21 mouse cellular contexts compared by ENCODE assay signal in genomic region chr16:59586911-59587310, GRCm38 (mm10). TPM values are rescaled to one million over a fixed set of nuclear protein-coding genes. Genes with fewer than 3 reads are reported as not detected.
DNase-seq lines count a peak whose midpoint lies in the region; ATAC-seq and TF ChIP-seq lines count a peak whose summit lies in the region.
"Had no signal": no experiment of that assay in that cellular context is flagged by ENCODE, and none has a peak within 500 bp of the region (broad histone marks: within the 10 kb centered on the region; RNA-seq: fewer than 3 reads in every experiment).

No protein-coding gene starts in this region.

- 81% methylated on average over 8 of the region's 8 CpGs for WGBS in heart, embryonic 14.5 days
- WGBS in midbrain, embryonic 14.5 days: 89% methylated on average over 8 of the region's 8 CpGs
- WGBS in midbrain, postnatal 0 days: 91% methylated on average over 7 of the region's 8 CpGs

- no peaks in the 10 kb centered on the region for H3K9me3 ChIP-seq in heart, embryonic 14.5 days (ENCODE audit: control insufficient read depth, low read length)
- H3K9me3 ChIP-seq in midbrain, embryonic 14.5 days (ENCODE audit: control insufficient read depth, low read length): no peaks in the 10 kb centered on the region
- H3K9me3 ChIP-seq in midbrain, postnatal 0 days (ENCODE audit: low read length): no peaks in the 10 kb centered on the region
- H3K9me3 ChIP-seq: embryonic facial prominence, embryonic 12.5 days; hindbrain, embryonic 12.5 days; liver, embryonic 15.5 days; lung, embryonic 15.5 days had no signal

- peak overlapping the region; percentile 55; the same call in 1 of the 2 replicates for H3K9ac ChIP-seq in heart, embryonic 14.5 days (ENCODE audit: low read length)
- no peak overlapping the region for H3K9ac ChIP-seq in midbrain, embryonic 14.5 days (replicated peaks; ENCODE audit: low read length)
- no peak overlapping the region for H3K9ac ChIP-seq in midbrain, postnatal 0 days (replicated peaks; ENCODE audit: low read length, poor library complexity, severe bottlenecking)
- H3K9ac ChIP-seq: embryonic facial prominence, embryonic 12.5 days; forebrain, postnatal 0 days; hindbrain, embryonic 12.5 days; liver, embryonic 15.5 days; lung, embryonic 15.5 days had no signal

- H3K4me2 ChIP-seq in heart, embryonic 14.5 days (ENCODE audit: low read length): no peak overlapping the region
- H3K4me2 ChIP-seq in midbrain, embryonic 14.5 days (ENCODE audit: low read length): no peak overlapping the region
- no peak overlapping the region for H3K4me2 ChIP-seq in midbrain, postnatal 0 days (ENCODE audit: low read depth, low read length, poor library complexity, severe bottlenecking)
- H3K4me2 ChIP-seq: embryonic facial prominence, embryonic 12.5 days; hindbrain, embryonic 12.5 days; liver, embryonic 15.5 days; lung, embryonic 15.5 days had no signal

- ATAC-seq in heart, embryonic 14.5 days (ENCODE audit: insufficient number of reproducible peaks, insufficient read depth, low FRiP score, low read depth): no peak
- ATAC-seq in midbrain, embryonic 14.5 days (ENCODE audit: low FRiP score, low TSS enrichment): 0 out of 2 replicates have a peak, but pooled peaks have one; percentile 11
- no peak for ATAC-seq in midbrain, postnatal 0 days (ENCODE audit: low FRiP score)
- ATAC-seq: forebrain, postnatal 0 days had no signal

- TF ChIP-seq CTCF in layer of hippocampus, adult 2 months (conservative IDR thresholded peaks at IDR 0.05): no peak
- no peak for TF ChIP-seq CTCF in midbrain, postnatal 0 days (IDR thresholded peaks at IDR 0.05)

- intact Hi-C loops in heart, postnatal 25 days (cut with DNase I): loop anchor here (2.0 kb wide), 1 partner anchor 16 kb away; no protein-coding TSS in a partner anchor

- no peaks in the 10 kb centered on the region for H3K27me3 ChIP-seq in heart, embryonic 14.5 days (ENCODE audit: control insufficient read depth, insufficient read depth, low read length)
- H3K27me3 ChIP-seq in midbrain, embryonic 14.5 days (ENCODE audit: control insufficient read depth, insufficient read depth, low read length): no peaks in the 10 kb centered on the region
- H3K27me3 ChIP-seq in midbrain, postnatal 0 days (ENCODE audit: insufficient read depth, low read length): no peaks in the 10 kb centered on the region
- H3K27me3 ChIP-seq: embryonic facial prominence, embryonic 12.5 days; hindbrain, embryonic 12.5 days; liver, embryonic 15.5 days; lung, embryonic 15.5 days had no signal

- H3K36me3 ChIP-seq in heart, embryonic 14.5 days (ENCODE audit: control insufficient read depth, insufficient read depth, low read length): no peaks in the 10 kb centered on the region
- no peaks in the 10 kb centered on the region for H3K36me3 ChIP-seq in midbrain, embryonic 14.5 days (ENCODE audit: control insufficient read depth, insufficient read depth, low read length)
- no peaks in the 10 kb centered on the region for H3K36me3 ChIP-seq in midbrain, postnatal 0 days (ENCODE audit: insufficient read depth, low read length)
- H3K36me3 ChIP-seq: embryonic facial prominence, embryonic 12.5 days; hindbrain, embryonic 12.5 days; liver, embryonic 15.5 days; lung, embryonic 15.5 days had no signal

- peaks cover 41 to 63% of the 10 kb centered on the region in 2 experiments for H3K4me1 ChIP-seq in heart, embryonic 14.5 days (ENCODE audit: control insufficient read depth in 2 of 2, insufficient read depth in 2 of 2, low read length in 2 of 2)
- no peaks in the 10 kb centered on the region for H3K4me1 ChIP-seq in midbrain, embryonic 14.5 days (ENCODE audit: control insufficient read depth, insufficient read depth, low read length)
- no peaks in the 10 kb centered on the region for H3K4me1 ChIP-seq in midbrain, postnatal 0 days (ENCODE audit: insufficient read depth, low read length)
- H3K4me1 ChIP-seq: liver, embryonic 15.5 days had no signal

- H3K27ac ChIP-seq in heart, embryonic 14.5 days (replicated peaks in 1 of 2; ENCODE audit: control insufficient read depth in 1 of 2, insufficient read depth in 1 of 2, low read depth in 2 of 2, low read length in 2 of 2): peak overlapping the region; percentile 89 to 93
- 0 out of 2 replicates have a peak overlapping the region, but pooled peaks have one; percentile 28 for H3K27ac ChIP-seq in layer of hippocampus, adult 2 months
- no peak overlapping the region for H3K27ac ChIP-seq in midbrain, embryonic 14.5 days (replicated peaks; ENCODE audit: low read depth, low read length)
- H3K27ac ChIP-seq in midbrain, postnatal 0 days (ENCODE audit: low read depth, low read length): no peak overlapping the region
- H3K27ac ChIP-seq: embryonic facial prominence, embryonic 12.5 days; hindbrain, embryonic 12.5 days; left cerebral cortex, adult 2 months; liver, embryonic 15.5 days; lung, embryonic 15.5 days had no signal

- H3K4me3 ChIP-seq in heart, embryonic 14.5 days (ENCODE audit: control insufficient read depth in 1 of 2, insufficient read depth in 1 of 2, low read depth in 1 of 2, low read length in 2 of 2): no peak overlapping the region
- no peak overlapping the region for H3K4me3 ChIP-seq in layer of hippocampus, adult 2 months
- no peak overlapping the region for H3K4me3 ChIP-seq in midbrain, embryonic 14.5 days (replicated peaks; ENCODE audit: low read depth, low read length)
- H3K4me3 ChIP-seq in midbrain, postnatal 0 days (ENCODE audit: low read depth, low read length): no peak overlapping the region
- H3K4me3 ChIP-seq: embryonic facial prominence, embryonic 12.5 days; hindbrain, embryonic 12.5 days; left cerebral cortex, adult 2 months; liver, embryonic 15.5 days; lung, embryonic 15.5 days had no signal

- peak; percentile 87 for DNase-seq in heart, adult 11 months
- no peak for DNase-seq in heart, postnatal 25 days (ENCODE audit: low spot score)
- DNase-seq in heart, adult 9 months (ENCODE audit: low spot score in 2 of 2): no peak
- no peak for DNase-seq in layer of hippocampus, adult 2 months (ENCODE audit: low spot score in 2 of 2)
- no peak for DNase-seq in layer of hippocampus, adult 18-20 months (ENCODE audit: low spot score in 2 of 2)
- no peak for DNase-seq in midbrain, embryonic 14.5 days
- DNase-seq in midbrain, postnatal 0 days (ENCODE audit: low spot score): no peak
- DNase-seq: adrenal gland, postnatal 10 days; cerebellum, adult 18-20 months; cerebellum, postnatal 14 days; forebrain, postnatal 0 days; gastrocnemius, postnatal 36 days; liver; thymus, adult 18-20 months; thymus, postnatal 36 days had no signal

RNA-seq across cellular contexts. Expression of gene Crybg3, which starts 13.9 kb away (rescaled TPM):
- 10 to 100 TPM; 69.3 to 76.9 TPM for total RNA-seq in heart, postnatal 25 days (2021)
- 20.5 and 20.9 TPM in 2 replicates for polyA plus RNA-seq in heart, embryonic 14.5 days (2014; fragmentation: Nextera tagmentation; extraction: Ambion mirVana)
- total RNA-seq in layer of hippocampus, adult 2 months (2021): 1 to 10 TPM; 3.8 to 4.8 TPM
- 1 to 10 TPM; 4.5 TPM for total RNA-seq in layer of hippocampus, adult 18-20 months (2021)
- polyA plus RNA-seq in midbrain, embryonic 14.5 days (2014; fragmentation: Nextera tagmentation; extraction: Ambion mirVana): 2.1 and 3.1 TPM in 2 replicates
- total RNA-seq in midbrain, postnatal 0 days (2014; rRNA removed): 3.3 and 4.0 TPM in 2 replicates
- polyA plus RNA-seq in midbrain, postnatal 0 days (2015; fragmentation: Nextera tagmentation; extraction: Ambion mirVana): 0.69 and 1.1 TPM in 2 replicates

RNA-seq across cellular contexts. Expression of gene Arl6, which starts 52.3 kb away (rescaled TPM):
- total RNA-seq in heart, postnatal 25 days (2021): 1 to 10 TPM; 4.5 to 5.1 TPM
- 22.6 and 23.7 TPM in 2 replicates for polyA plus RNA-seq in heart, embryonic 14.5 days (2014; fragmentation: Nextera tagmentation; extraction: Ambion mirVana)
- 10 to 100 TPM; 27.4 to 30.1 TPM for total RNA-seq in layer of hippocampus, adult 2 months (2021)
- 10 to 100 TPM; 29.9 to 32.1 TPM for total RNA-seq in layer of hippocampus, adult 18-20 months (2021)
- polyA plus RNA-seq in midbrain, embryonic 14.5 days (2014; fragmentation: Nextera tagmentation; extraction: Ambion mirVana): 57.0 and 59.2 TPM in 2 replicates
- 29.2 and 30.7 TPM in 2 replicates for total RNA-seq in midbrain, postnatal 0 days (2014; rRNA removed)
- polyA plus RNA-seq in midbrain, postnatal 0 days (2015; fragmentation: Nextera tagmentation; extraction: Ambion mirVana): 62.0 and 63.1 TPM in 2 replicates

Comparison
In these comparisons a context has a peak if more than half of its experiments do, and no peak if none do; other contexts are left out.
1. H3K27ac ChIP-seq: peak in heart, embryonic 14.5 days (2 of 2) and layer of hippocampus, adult 2 months (single experiment); none in midbrain, embryonic 14.5 days (single experiment) and midbrain, postnatal 0 days (single experiment).
2. RNA of gene Crybg3, which starts 13.9 kb away (total RNA-seq): 69.3 to 76.9 TPM in heart, postnatal 25 days; 3.8 to 4.8 TPM in layer of hippocampus, adult 2 months, 4.5 TPM in layer of hippocampus, adult 18-20 months and 3.3 to 4.0 TPM in midbrain, postnatal 0 days; every median in the first group is over 10 times any median in the second.